Mouse (Mus musculus) adrenal gland (tissue): ENCODE data around the gene Gdf15.

ENCODE experiments used
- intact Hi-C: fragments of 180-260 bp; cut with DNase I; formaldehyde crosslinking; loops from one replicate; pipeline ENCODE4 v1.15.1; 2025

The Gdf15 gene

DNA sequence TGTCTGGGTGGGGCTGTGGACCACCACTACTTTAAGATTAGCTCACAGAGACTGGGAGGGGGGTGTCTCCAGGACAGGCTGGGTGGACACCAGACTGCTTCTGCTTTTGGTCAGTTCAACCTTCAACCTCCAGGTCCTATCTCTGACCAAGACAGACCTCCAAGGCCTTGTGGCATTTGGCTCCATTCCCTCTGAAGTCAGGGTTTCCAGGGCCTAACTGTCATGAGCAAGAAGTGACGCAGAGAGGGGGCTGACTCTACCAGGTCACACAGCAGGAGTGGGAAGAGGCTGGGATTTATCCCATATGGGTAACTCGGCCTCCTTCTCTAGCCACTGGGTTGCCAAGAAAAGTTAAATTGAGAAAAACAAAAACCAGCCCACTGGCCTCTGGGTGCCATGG, 25.5 kb upstream of the Gdf15 start:
- intact Hi-C loops, result loop anchor here (10.0 kb wide), 1 partner anchor 47 kb away; the partner anchor contains the start of gene Iqcn

DNA sequence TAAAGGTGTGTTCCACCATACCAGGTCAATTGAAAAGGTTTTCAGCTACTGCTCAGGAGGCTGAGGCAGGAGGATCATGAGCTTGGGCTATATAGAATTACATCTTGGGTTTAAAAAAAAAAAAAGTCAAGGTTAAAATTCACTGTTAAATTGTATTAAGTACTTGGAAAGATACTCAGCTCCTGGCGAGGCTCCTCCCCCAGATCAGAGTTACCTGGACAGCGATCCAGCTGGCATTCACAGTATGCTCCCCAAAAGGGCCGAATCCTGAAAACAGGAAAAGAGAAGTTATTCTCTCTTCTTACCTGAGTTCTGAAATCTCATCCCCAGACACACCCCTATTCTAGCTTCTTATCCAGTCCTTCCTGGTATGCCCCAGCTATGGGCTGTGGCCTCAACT, 25.0 kb upstream of the Gdf15 start:
- intact Hi-C loops, result loop anchor here (10.0 kb wide), 1 partner anchor 48 kb away; the partner anchor contains the start of gene Iqcn

DNA sequence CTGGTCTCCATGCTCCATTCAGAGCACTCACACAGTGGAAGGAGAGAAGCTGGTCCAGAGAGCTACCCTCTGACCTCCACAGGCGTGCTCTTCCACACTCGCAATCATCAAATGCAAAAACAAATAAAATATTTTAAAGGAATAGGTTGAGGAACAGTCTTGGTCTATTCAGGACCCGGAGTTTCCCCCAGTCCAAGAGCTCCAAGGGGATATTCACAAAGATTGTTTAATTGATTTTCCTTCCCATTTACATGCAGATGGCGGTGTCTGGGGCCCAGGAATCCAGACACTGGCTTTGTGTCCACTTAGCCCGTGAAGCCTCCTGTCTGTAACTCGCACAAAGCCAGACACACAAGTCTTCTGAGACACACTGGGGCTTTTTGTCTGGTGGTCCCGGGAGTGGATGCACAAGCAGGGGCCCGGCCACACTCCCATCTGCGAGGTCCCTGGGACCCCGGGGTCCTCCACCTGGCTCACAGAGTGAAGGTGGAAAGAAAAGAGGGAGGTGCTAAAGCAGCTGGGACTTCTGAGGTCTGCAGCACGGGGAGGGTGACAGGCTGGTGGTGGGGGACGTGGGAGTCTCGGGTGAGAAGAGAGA, 24.0 kb upstream of the Gdf15 start:
- intact Hi-C loops, result loop anchor here (10.0 kb wide), 1 partner anchor 49 kb away; the partner anchor contains the start of gene Iqcn

GRCm38 (mm10) chr8:70655469-70655868, 23.2 kb upstream of the Gdf15 start:
- intact Hi-C loops, result loop anchor here (10.0 kb wide), 1 partner anchor 49 kb away; the partner anchor contains the start of gene Iqcn

DNA sequence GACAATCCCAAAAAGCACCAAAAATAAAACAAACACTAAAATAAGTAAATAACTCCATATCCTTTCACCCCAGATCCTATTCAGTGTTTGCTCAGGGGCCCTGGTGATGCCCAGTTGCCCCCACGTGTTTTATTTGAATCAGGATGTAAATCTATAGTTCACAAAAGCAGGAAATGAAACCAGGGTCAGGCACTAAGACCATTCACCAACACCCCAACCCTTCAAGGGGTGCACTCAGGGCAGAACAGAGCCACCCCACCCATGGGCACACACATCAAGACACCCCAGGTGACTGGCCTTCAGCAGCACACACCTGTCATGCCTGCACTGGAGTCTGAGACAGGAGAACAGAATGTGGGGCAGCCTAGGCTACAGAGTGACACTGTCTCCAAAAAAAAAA, 21.9 kb upstream of the Gdf15 start:
- intact Hi-C loops, result loop anchor here (5.0 to 10.0 kb wide), 2 partner anchors 37 to 51 kb away; partner anchors contain the start of genes Iqcn and Lrrc25

GRCm38 (mm10) chr8:70653226-70653625, 21.0 kb upstream of the Gdf15 start:
- intact Hi-C loops, result loop anchor here (2.0 to 10.0 kb wide), 3 partner anchors 22 to 52 kb away; partner anchors contain the start of genes Iqcn and Lrrc25

DNA sequence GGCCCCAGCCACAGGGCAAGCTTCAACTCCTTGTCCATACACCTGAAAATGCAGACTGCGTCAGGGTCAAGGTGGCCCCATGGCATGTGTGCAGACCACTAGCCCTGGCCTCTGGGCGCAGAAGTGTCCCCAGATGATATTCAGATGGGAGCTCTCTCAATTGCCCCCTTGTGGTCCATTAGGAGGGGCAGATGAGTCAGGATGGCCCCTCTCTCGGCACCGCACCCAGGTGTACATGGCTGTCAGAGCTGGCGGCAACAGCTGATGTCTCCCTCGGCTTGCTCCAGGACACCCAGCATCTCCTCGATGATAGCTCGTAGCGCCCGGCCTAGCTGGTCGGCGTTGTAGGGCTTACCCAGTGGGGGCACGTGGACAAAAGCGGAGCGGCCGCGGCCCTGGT, 18.1 kb upstream of the Gdf15 start:
- intact Hi-C loops, result loop anchor here (5.0 to 10.0 kb wide), 2 partner anchors 33 to 54 kb away; partner anchors contain the start of genes Iqcn and Lrrc25

DNA sequence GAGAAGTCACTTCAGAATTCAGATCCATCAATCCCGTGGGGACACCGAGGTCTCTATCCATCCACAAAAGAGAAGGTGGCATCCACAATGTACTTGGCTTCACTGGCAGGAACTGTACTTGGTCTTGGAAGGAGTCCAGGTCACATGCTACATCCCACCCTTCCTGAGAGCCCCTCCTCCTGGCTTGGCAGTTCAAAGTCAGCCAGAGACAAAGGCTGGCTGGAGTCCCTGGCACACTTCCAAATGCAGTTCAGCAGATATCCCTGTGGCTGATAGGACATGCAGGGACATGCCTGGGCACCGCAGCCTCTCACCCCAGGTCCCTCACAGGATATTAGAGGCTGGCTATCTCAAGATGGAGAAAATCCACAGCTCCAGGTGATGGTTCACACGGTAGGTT, 17.1 kb upstream of the Gdf15 start:
- intact Hi-C loops, result no loop called here

DNA sequence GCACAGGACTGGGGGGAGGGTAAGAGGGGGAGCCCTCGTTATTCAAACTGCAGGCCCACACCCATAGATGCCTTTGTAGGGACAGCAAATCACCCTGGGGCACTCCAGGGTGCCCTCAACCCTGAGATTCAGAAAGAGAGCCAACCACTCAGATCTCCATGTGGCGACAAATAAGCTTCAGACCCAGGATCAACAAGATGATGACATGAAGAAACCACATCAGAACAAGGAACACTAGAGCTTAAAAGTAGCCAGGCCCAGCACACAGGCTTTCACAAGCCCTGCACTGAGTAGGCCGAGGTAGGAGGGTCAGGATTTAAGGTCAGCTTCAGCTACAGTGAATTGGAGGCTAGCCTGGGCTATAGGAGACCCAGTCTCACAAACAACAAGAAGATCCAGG, 16.7 kb upstream of the Gdf15 start:
- intact Hi-C loops, result no loop called here

- intact Hi-C loops, result no loop called here
Observed at GRCm38 (mm10) chr8:70648164-70648442, 15.8 kb upstream of the Gdf15 start.

DNA sequence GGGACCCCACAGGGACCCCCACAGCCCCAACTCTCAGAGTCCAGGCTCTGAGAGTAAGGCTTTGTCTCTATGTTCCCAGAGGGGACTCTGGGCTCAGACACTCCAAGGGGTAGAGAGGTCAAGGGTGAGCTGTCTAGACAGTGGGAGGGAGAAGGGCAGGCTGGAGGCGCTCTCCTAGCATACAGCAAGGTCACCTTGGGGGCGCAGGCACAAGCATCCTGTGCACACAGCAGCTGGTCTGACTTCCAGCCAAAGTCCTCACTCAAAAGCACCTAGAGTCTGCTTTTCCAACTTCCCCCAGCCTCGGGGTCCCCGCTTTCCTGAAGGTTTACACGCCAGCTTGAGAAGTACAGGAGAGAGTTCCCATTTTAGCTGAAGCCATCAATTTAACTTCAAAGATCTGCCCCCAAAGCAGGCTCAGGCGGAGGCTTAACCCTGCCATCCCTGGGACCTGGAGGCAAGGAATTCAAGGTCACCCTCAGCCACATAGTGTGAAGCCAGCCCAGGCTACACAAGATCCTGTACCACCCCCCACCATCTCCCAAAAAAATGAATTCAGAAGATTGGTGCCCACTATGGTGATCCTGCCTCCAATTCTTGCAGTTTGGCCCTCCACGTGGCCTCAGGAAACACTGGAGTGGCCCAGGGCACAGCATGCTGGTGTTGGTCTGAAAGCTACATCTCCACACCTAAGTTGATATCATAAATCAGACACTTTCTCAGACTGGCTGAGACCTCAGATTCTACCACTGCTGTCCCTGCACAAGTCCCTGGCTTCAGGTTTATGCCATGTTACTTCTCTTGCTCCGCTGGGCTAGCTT, 15.3 kb upstream of the Gdf15 start:
- intact Hi-C loops, result no loop called here

GRCm38 (mm10) chr8:70646775-70647174, 14.5 kb upstream of the Gdf15 start:
- intact Hi-C loops, result no loop called here

DNA sequence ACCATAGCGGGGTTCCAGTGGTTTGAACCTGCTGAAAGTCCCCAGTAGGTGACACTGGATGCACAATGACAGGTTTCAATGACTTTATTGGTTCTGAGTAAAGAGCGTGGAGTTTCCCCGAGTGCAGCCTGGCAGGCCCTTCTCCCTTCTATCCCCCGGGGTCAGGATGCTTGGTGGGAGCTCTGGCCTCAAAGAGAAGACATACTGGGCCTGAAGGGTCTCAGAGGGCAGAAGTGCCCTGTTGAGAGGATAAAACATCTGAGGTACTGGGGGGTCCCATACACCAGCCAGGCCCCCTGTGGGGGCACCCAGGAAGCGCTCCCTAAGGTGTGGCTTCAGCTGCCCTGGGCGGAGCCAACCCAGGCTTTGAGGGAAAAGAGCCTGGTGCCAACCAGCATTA, 14.1 kb upstream of the Gdf15 start:
- intact Hi-C loops, result no loop called here

GRCm38 (mm10) chr8:70645501-70646224, 13.4 kb upstream of the Gdf15 start:
- intact Hi-C loops, result no loop called here

- intact Hi-C loops, result no loop called here
Observed at GRCm38 (mm10) chr8:70644065-70644464, 11.8 kb upstream of the Gdf15 start.

DNA sequence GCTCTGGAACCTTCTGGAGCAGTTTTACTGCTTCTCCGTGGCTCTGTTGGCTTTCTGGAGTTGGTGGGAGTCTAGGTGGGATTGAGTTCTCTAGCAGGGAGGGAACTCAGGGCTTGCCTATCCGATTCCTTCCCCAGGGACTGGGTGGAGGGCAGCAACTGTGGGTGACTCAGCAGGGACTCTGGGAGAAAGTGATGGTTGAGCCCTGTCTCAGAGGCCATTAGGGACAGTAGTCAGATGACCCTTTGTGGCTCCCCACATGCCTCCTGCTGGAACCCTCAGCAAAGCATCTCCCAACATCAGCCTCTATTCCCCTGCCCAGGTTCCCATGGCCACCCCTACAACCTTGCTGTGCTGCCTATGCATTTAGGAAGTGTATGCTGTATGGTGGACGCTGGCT, 10.8 kb upstream of the Gdf15 start:
- intact Hi-C loops, result no loop called here

DNA sequence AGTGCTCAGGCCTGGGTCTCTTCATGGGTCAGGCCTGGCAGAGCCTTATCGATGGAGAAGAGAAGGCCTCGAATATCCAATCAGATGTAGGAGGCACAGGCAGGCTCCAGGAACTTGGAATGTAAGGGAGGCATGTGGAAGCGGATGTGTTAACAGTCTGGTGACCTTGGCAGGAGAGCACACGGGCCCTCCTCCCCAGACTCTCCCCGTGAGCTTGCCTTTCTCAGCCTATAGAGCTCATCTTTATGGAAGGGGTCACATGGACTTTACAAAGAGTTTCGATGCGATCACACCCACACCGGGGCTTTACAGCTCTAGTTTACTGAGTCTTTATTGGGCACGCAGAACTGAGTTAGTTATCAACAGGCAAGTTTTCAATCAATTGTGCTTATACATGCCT, 6.5 kb upstream of the Gdf15 start:
- intact Hi-C loops, result no loop called here

DNA sequence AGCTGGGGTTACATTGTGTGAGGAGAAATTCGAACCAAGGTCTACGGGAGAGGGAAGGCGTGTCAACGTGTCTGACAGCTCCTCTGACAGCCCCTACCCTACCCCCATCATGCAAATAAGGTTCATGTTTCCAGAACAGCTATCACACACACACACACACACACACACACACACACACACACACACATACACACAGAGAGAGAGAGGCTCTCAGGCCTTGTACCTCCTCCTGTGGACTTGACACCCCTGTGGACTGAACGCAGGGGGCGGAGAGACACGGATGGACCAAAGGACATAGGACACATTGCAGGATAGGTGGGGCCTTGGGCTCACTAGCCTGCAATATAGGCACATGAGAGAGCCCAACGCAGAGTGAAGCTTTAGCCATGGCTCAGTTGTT, 4.6 kb upstream of the Gdf15 start:
- intact Hi-C loops, result no loop called here

DNA sequence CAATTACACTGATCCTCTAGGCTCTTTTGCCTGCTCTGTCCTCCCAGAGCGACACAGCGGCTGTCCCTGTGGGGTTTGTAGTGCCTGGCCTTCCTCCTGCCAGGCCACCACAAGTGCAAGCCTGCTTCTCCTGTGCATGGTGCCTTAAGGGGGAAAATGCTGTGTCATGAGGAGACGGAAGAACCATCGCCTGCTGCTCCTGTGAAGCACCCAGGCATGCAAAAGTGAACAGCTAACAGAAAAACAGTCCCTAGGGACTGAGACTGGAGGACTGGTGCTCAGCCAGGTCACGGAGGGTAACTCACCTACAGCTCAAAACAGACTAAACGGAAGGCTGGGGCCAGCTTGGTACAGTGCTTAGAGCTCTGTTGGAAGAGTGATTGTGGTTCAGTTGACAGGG, 3.3 kb upstream of the Gdf15 start:
- intact Hi-C loops, result no loop called here

DNA sequence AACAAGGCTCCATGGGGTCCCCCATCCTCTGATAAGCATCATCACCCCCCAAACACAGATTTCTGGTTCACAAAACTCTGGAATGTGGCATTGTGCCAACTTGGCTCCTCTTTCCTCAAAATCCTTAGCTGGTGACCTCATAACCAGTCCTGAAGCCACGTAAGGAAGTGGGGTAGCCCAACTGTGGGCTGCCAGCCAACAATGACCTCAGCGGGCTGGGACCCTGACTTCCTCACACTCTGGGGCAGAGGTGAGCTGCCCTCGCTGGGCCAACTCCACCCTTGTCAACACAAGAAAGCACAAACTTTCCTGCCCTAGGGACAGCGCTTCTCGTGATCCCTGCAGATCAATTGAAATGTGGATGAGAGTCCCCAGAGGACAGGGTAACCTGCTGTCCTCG, 1.8 kb upstream of the Gdf15 start:
- intact Hi-C loops, result no loop called here

GRCm38 (mm10) chr8:70631436-70631835, 820 bp downstream of the Gdf15 start:
- intact Hi-C loops, result loop anchor here (2.0 kb wide), 1 partner anchor 21 kb away; no protein-coding TSS in a partner anchor
